Comparison of ENCODE assay signal across 14 mouse cellular contexts in the genomic region with DNA sequence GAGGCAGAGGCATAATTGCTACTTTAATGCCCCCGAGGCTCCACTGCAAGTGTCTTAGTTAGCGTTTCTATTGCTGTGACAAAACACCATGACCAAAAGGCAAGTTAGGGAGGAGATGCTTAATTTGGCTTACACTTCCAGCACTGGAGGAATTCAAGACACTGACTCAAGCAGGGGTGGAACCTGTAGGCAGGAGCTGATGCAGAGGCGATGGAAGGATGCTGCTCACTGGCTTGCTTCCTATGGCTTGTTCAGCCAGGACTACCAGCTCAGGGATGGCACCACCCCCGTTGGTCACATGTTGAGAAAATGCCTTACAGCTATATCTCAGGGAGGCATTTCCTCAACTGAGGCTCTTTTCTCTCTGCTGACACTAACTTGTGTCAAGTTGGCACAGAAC. TPM values are rescaled to one million over a fixed set of nuclear protein-coding genes. Genes with fewer than 3 reads are reported as not detected.
A peak's percentile ranks its signal among the peaks of the same experiment; 100 is the strongest.
DNase-seq lines count a peak whose midpoint lies in the region; ATAC-seq and TF ChIP-seq lines count a peak whose summit lies in the region.
"Had no signal": no experiment of that assay in that cellular context is flagged by ENCODE, and none has a peak within 500 bp of the region (broad histone marks: within the 10 kb centered on the region; RNA-seq: fewer than 3 reads in every experiment).

No protein-coding gene starts in this region.

- DNase-seq in left cerebral cortex, adult 2 months (ENCODE audit: extremely low spot score in 1 of 2, low spot score in 2 of 2), result peak; percentile 29 to 42
- no peak for DNase-seq in left cerebral cortex, adult 11 months (ENCODE audit: low spot score)
- DNase-seq in ZHBTc4 (ENCODE audit: low read depth, low spot score), result peak; percentile 67
- peak; percentile 21 for DNase-seq in right cerebral cortex, postnatal 14 days
- DNase-seq in cerebellum, postnatal 36 days, result no peak
- no peak for DNase-seq in layer of hippocampus, adult 18-20 months (ENCODE audit: low spot score in 2 of 2)
- DNase-seq: cerebellum, adult 9-10 months; gastrocnemius, adult 2 months; lung, postnatal 36 days; spleen, adult 18-20 months had no signal

- ATAC-seq in hindbrain, embryonic 15.5 days (ENCODE audit: low FRiP score, low read depth), result peak; percentile 45; the same call in 1 of the 2 replicates
- no peak for ATAC-seq in heart, embryonic 12.5 days (ENCODE audit: insufficient number of reproducible peaks, low FRiP score)
- ATAC-seq: intestine, postnatal 0 days had no signal

- peak overlapping the region; percentile 60 for H3K27ac ChIP-seq in left cerebral cortex, adult 2 months
- H3K27ac ChIP-seq in hindbrain, embryonic 15.5 days (replicated peaks), result peak overlapping the region; percentile 77
- no peak overlapping the region for H3K27ac ChIP-seq in heart, embryonic 12.5 days (ENCODE audit: poor library complexity, severe bottlenecking)
- H3K27ac ChIP-seq: embryonic facial prominence, embryonic 13.5 days; gastrocnemius, adult 2 months had no signal

- no peak for TF ChIP-seq CTCF in left cerebral cortex, adult 2 months (IDR thresholded peaks at IDR 0.05)

- intact Hi-C loops in left cerebral cortex, adult 2 months (cut with DNase I), result loop anchor here (1.0 to 2.0 kb wide), 2 partner anchors 30 to 35 kb away; no protein-coding TSS in a partner anchor

- no peaks in the 10 kb centered on the region for H3K36me3 ChIP-seq in hindbrain, embryonic 15.5 days
- no peaks in the 10 kb centered on the region for H3K36me3 ChIP-seq in heart, embryonic 12.5 days
- H3K36me3 ChIP-seq: embryonic facial prominence, embryonic 13.5 days had no signal

- H3K27me3 ChIP-seq in hindbrain, embryonic 15.5 days, result no peaks in the 10 kb centered on the region
- no peaks in the 10 kb centered on the region for H3K27me3 ChIP-seq in heart, embryonic 12.5 days (replicated peaks)
- H3K27me3 ChIP-seq: embryonic facial prominence, embryonic 13.5 days had no signal

- whole genome bisulfite sequencing in hindbrain, embryonic 15.5 days, result 52% methylated on average over 4 of the region's 4 CpGs
- 83% methylated on average over 4 of the region's 4 CpGs for WGBS in heart, embryonic 12.5 days

- H3K9me3 ChIP-seq in hindbrain, embryonic 15.5 days, result no peaks in the 10 kb centered on the region
- H3K9me3 ChIP-seq in heart, embryonic 12.5 days (replicated peaks), result no peaks in the 10 kb centered on the region
- H3K9me3 ChIP-seq: embryonic facial prominence, embryonic 13.5 days had no signal

- no peak overlapping the region for H3K4me2 ChIP-seq in hindbrain, embryonic 15.5 days
- H3K4me2 ChIP-seq in heart, embryonic 12.5 days, result no peak overlapping the region
- H3K4me2 ChIP-seq: embryonic facial prominence, embryonic 13.5 days had no signal

- no peak overlapping the region for H3K9ac ChIP-seq in hindbrain, embryonic 15.5 days
- no peak overlapping the region for H3K9ac ChIP-seq in heart, embryonic 12.5 days
- H3K9ac ChIP-seq: embryonic facial prominence, embryonic 13.5 days had no signal

- peaks cover 20% of the 10 kb centered on the region for H3K4me1 ChIP-seq in hindbrain, embryonic 15.5 days (replicated peaks)
- peaks cover 19% of the 10 kb centered on the region for H3K4me1 ChIP-seq in heart, embryonic 12.5 days (replicated peaks)

- H3K4me3 ChIP-seq in left cerebral cortex, adult 2 months, result no peak overlapping the region
- no peak overlapping the region for H3K4me3 ChIP-seq in hindbrain, embryonic 15.5 days
- H3K4me3 ChIP-seq in heart, embryonic 12.5 days, result no peak overlapping the region
- H3K4me3 ChIP-seq: embryonic facial prominence, embryonic 13.5 days; gastrocnemius, adult 2 months had no signal

RNA-seq across cellular contexts. Expression of a gene that starts 8.6 kb away (rescaled TPM):
- 100 to 1,000 TPM; 101 to 109 TPM for total RNA-seq in left cerebral cortex, adult 2 months (2021)
- 164 and 172 TPM in 2 replicates for polyA plus RNA-seq in hindbrain, embryonic 15.5 days (2015; fragmentation: Nextera tagmentation; extraction: Ambion mirVana)
- polyA plus RNA-seq in heart, embryonic 12.5 days (2016; fragmentation: Nextera tagmentation; extraction: Ambion mirVana), result 103 and 104 TPM in 2 replicates
- 100 to 1,000 TPM in 1 of 2 experiments, 10 to 100 TPM in 1; 98.1 to 105 TPM for total RNA-seq in layer of hippocampus, adult 18-20 months (2021)

RNA-seq across cellular contexts. Expression of a gene that starts 37.8 kb away (rescaled TPM):
- 100 to 1,000 TPM; 151 to 160 TPM for total RNA-seq in left cerebral cortex, adult 2 months (2021)
- 2.5 and 3.7 TPM in 2 replicates for polyA plus RNA-seq in hindbrain, embryonic 15.5 days (2015; fragmentation: Nextera tagmentation; extraction: Ambion mirVana)
- 0.14 and 0.18 TPM in 2 replicates for polyA plus RNA-seq in heart, embryonic 12.5 days (2016; fragmentation: Nextera tagmentation; extraction: Ambion mirVana)
- 10 to 100 TPM; 85.7 to 96.3 TPM for total RNA-seq in layer of hippocampus, adult 18-20 months (2021)

Comparison
In these comparisons a context has a peak if more than half of its experiments do, and no peak if none do; other contexts are left out.
1. DNase-seq: peak in left cerebral cortex, adult 2 months (2 of 2), ZHBTc4 (single experiment) and right cerebral cortex, postnatal 14 days (single experiment); none in left cerebral cortex, adult 11 months (single experiment), cerebellum, postnatal 36 days (0 of 2) and layer of hippocampus, adult 18-20 months (0 of 2).